Mouse (Mus musculus) lung, embryonic 16.5 days (tissue): Measurements from ENCODE around the gene Snrnp27. TPM values are rescaled to one million over a fixed set of nuclear protein-coding genes. Genes with fewer than 3 reads are reported as not detected.
A peak's percentile ranks its signal among the peaks of the same experiment; 100 is the strongest.

Experiments used
- ATAC-seq: fragments of 200-750 bp; cut with Nextera tagmentation; 2 replicates; pipeline ENCODE4 v1.8.0; 2017; ENCODE audit warnings: low read depth, mild to moderate bottlenecking, moderate library complexity
- H3K27ac ChIP-seq: fragments of 300-500 bp; sonication (generic); 2 replicates; pipeline ENCODE4 v1.5.1; 2014; ENCODE audit warnings: mild to moderate bottlenecking, control low read depth, low read length
- H3K27me3 ChIP-seq: fragments of 300-500 bp; sonication (generic); 2 replicates; pipeline ENCODE4 v1.6.1; 2014; ENCODE audit warnings: low read depth, low read length, mixed read lengths; ENCODE audit not compliant: control insufficient read depth, insufficient read depth
- H3K36me3 ChIP-seq: fragments of 300-500 bp; sonication (generic); 2 replicates; pipeline ENCODE4 v1.6.1; 2014; ENCODE audit warnings: low read length; ENCODE audit not compliant: control insufficient read depth, insufficient read depth
- H3K4me1 ChIP-seq: fragments of 300-500 bp; sonication (generic); replicated peaks from 2 replicates; pipeline ENCODE4 v1.6.1; 2014; ENCODE audit warnings: low read length, mixed read lengths; ENCODE audit not compliant: control insufficient read depth, insufficient read depth
- H3K4me2 ChIP-seq: fragments of 300-500 bp; sonication (generic); 2 replicates; pipeline ENCODE4 v1.6.1; 2014; ENCODE audit warnings: low read depth, low read length, control low read depth
- H3K4me3 ChIP-seq: fragments of 300-500 bp; sonication (generic); 2 replicates; pipeline ENCODE4 v1.5.1; 2014; ENCODE audit warnings: mild to moderate bottlenecking, low read length, control low read depth
- H3K9ac ChIP-seq: fragments of 300-500 bp; sonication (generic); 2 replicates; pipeline ENCODE4 v1.6.1; 2014; ENCODE audit warnings: low read length, control low read depth
- H3K9me3 ChIP-seq: fragments of 300-500 bp; sonication (generic); 2 replicates; pipeline ENCODE4 v1.6.1; 2016; ENCODE audit warnings: low read length; ENCODE audit not compliant: control insufficient read depth
- WGBS: fragments of 180-500 bp; shearing (Covaris S2); extraction: QIAGEN DNeasy Blood & Tissue Kit; methylation state at CpG from one replicate; pipeline ENCODE4 v1.1.7; 2014; 5-methylcytosine and 5-hydroxymethylcytosine counted together
- polyA plus RNA-seq: library from polyadenylated mRNA; unstranded; fragments of >200 nt; fragmentation: Nextera tagmentation; extraction: Ambion mirVana; gene quantifications from 2 replicates; pipeline ENCODE4 v1.2.1, GENCODE M21; 2015

The Snrnp27 gene
- polyA plus RNA-seq, 1 experiment from 2014 or later, result 107 TPM

GRCm38 (mm10) chr6:86696213-86696612, 11.9 kb upstream of the Snrnp27 start:
- Histone ChIP-seq H3K9ac (no peak overlapping the region), H3K27ac (no peak overlapping the region), H3K27me3 (no peaks in the 10 kb centered on the region), H3K4me3 (no peak overlapping the region), H3K4me1 (no peaks in the 10 kb centered on the region), H3K36me3 (peaks cover 13% of the 10 kb centered on the region; the same call in 1 of the 2 replicates), H3K9me3 (no peaks in the 10 kb centered on the region), H3K4me2 (no peak overlapping the region)
- WGBS, result 85% methylated on average over 10 of the region's 10 CpGs
- ATAC-seq, result no peak

GRCm38 (mm10) chr6:86694465-86694864, 10.1 kb upstream of the Snrnp27 start:
- Histone ChIP-seq H3K4me2 (no peak overlapping the region), H3K36me3 (peaks cover 6% of the 10 kb centered on the region; the same call in 1 of the 2 replicates), H3K27me3 (no peaks in the 10 kb centered on the region), H3K9ac (no peak overlapping the region), H3K4me1 (no peaks in the 10 kb centered on the region), H3K27ac (no peak overlapping the region), H3K9me3 (no peaks in the 10 kb centered on the region), H3K4me3 (no peak overlapping the region)
- no peak for ATAC-seq

GRCm38 (mm10) chr6:86689671-86690070, 5.3 kb upstream of the Snrnp27 start:
- Histone ChIP-seq H3K36me3 (no peaks in the 10 kb centered on the region; the same call in 1 of the 2 replicates), H3K27me3 (no peaks in the 10 kb centered on the region), H3K4me2 (no peak overlapping the region), H3K9me3 (no peaks in the 10 kb centered on the region), H3K4me1 (no peaks in the 10 kb centered on the region), H3K4me3 (no peak overlapping the region), H3K9ac (no peak overlapping the region), H3K27ac (no peak overlapping the region)
- WGBS, result 84% methylated on average over 3 of the region's 3 CpGs
- no peak for ATAC-seq

- peaks cover 4% of the 10 kb centered on the region for H3K36me3 ChIP-seq
Observed at GRCm38 (mm10) chr6:86686971-86687370, 2.6 kb upstream of the Snrnp27 start.

GRCm38 (mm10) chr6:86684655-86685011, 311 bp upstream of the Snrnp27 start:
- Histone ChIP-seq H3K27ac (0 out of 2 replicates have a peak overlapping the region, but pooled peaks have one; percentile 60), H3K4me2 (peak overlapping the region; percentile 65), H3K27me3 (no peaks in the 10 kb centered on the region), H3K4me1 (peaks cover 3% of the 10 kb centered on the region; the same call in 1 of the 2 replicates), H3K36me3 (peaks cover 17% of the 10 kb centered on the region), H3K4me3 (peak overlapping the region; percentile 81), H3K9ac (peak overlapping the region; percentile 86), H3K9me3 (no peaks in the 10 kb centered on the region)
- WGBS, result 34% methylated on average over 12 of the region's 12 CpGs
- peak; percentile 34; the same call in 1 of the 2 replicates for ATAC-seq

More at GRCm38 (mm10) chr6:86686971-86687370, 2.6 kb upstream of the Snrnp27 start:
- Histone ChIP-seq H3K4me1 (peaks cover 3% of the 10 kb centered on the region; the same call in 1 of the 2 replicates), H3K4me2 (no peak overlapping the region), H3K27ac (no peak overlapping the region), H3K9ac (no peak overlapping the region), H3K9me3 (no peaks in the 10 kb centered on the region), H3K27me3 (no peaks in the 10 kb centered on the region), H3K4me3 (no peak overlapping the region)
- WGBS, result 59% methylated on average over 1 of the region's 1 CpGs
- ATAC-seq, result no peak

GRCm38 (mm10) chr6:86681289-86681688, 3.0 kb downstream of the Snrnp27 start:
- no peak for ATAC-seq
- Histone ChIP-seq H3K9me3 (no peaks in the 10 kb centered on the region), H3K4me3 (no peak overlapping the region), H3K9ac (no peak overlapping the region), H3K27me3 (no peaks in the 10 kb centered on the region), H3K27ac (no peak overlapping the region), H3K36me3 (peaks cover 32% of the 10 kb centered on the region), H3K4me1 (peaks cover 3% of the 10 kb centered on the region; the same call in 1 of the 2 replicates), H3K4me2 (no peak overlapping the region)
- 84% methylated on average over 3 of the region's 3 CpGs for WGBS

GRCm38 (mm10) chr6:86678341-86678740, 6.0 kb downstream of the Snrnp27 start:
- Histone ChIP-seq H3K9me3 (no peaks in the 10 kb centered on the region), H3K4me2 (no peak overlapping the region), H3K36me3 (peaks cover 44% of the 10 kb centered on the region), H3K9ac (no peak overlapping the region), H3K27me3 (no peaks in the 10 kb centered on the region), H3K27ac (no peak overlapping the region), H3K4me3 (no peak overlapping the region), H3K4me1 (no peaks in the 10 kb centered on the region; the same call in 1 of the 2 replicates)
- ATAC-seq, result no peak
- WGBS, result 89% methylated on average over 6 of the region's 6 CpGs

- peak overlapping the region; percentile 22; the same call in 1 of the 2 replicates for H3K9ac ChIP-seq
- no peaks in the 10 kb centered on the region for H3K27me3 ChIP-seq
- WGBS, result 19% methylated on average over 2 of the region's 2 CpGs
- no peak overlapping the region for H3K4me2 ChIP-seq
- no peak overlapping the region for H3K4me3 ChIP-seq
- H3K4me1 ChIP-seq, result peaks cover 12% of the 10 kb centered on the region
- H3K9me3 ChIP-seq, result no peaks in the 10 kb centered on the region
- no peak for ATAC-seq
- H3K36me3 ChIP-seq, result peaks cover 16% of the 10 kb centered on the region
- H3K27ac ChIP-seq, result no peak overlapping the region
Observed at GRCm38 (mm10) chr6:86670873-86671272, 13.4 kb downstream of the Snrnp27 start.

GRCm38 (mm10) chr6:86669240-86669727, 15.0 kb downstream of the Snrnp27 start:
- ATAC-seq, result peak; percentile 99
- Histone ChIP-seq H3K9ac (peak overlapping the region; percentile 72), H3K9me3 (no peaks in the 10 kb centered on the region), H3K36me3 (peaks cover 10% of the 10 kb centered on the region), H3K27me3 (no peaks in the 10 kb centered on the region), H3K4me2 (peak overlapping the region; percentile 65), H3K4me1 (peaks cover 12% of the 10 kb centered on the region), H3K4me3 (peak overlapping the region; percentile 78), H3K27ac (peak overlapping the region; percentile 59)
- WGBS, result 1% methylated on average over 36 of the region's 37 CpGs
